In the genomic region with DNA sequence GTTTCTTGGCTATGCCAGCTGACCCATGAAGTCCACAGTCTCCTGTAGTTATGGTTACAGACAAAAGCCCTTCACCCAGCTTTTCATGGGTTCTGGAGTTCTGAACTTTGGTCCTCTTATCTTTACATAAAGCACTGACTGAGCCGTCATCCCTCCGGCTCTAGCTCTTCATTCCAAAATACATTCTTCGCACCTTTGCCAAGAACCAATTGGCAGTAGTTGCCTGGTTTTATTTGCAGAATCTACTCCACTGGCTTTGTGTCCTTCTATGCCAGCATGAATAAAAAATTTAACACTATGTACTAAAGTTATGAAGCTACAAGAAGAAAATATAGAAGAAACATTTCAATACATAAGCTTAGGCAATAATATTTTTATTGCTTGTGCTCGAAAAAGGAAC, we compare ENCODE assay signal across 21 mouse cellular contexts. TPM values are rescaled to one million over a fixed set of nuclear protein-coding genes. Genes with fewer than 3 reads are reported as not detected.
"Had no signal": no experiment of that assay in that cellular context is flagged by ENCODE, and none has a peak within 500 bp of the region (broad histone marks: within the 10 kb centered on the region; RNA-seq: fewer than 3 reads in every experiment).

No protein-coding gene starts in this region.

- H3K4me3 ChIP-seq: layer of hippocampus, adult 2 months; limb, embryonic 10.5 days; limb, embryonic 13.5 days; liver, embryonic 13.5 days; stomach, embryonic 15.5 days had no signal

- H3K36me3 ChIP-seq: limb, embryonic 10.5 days; limb, embryonic 13.5 days; liver, embryonic 13.5 days; stomach, embryonic 15.5 days had no signal

- H3K27ac ChIP-seq: kidney, postnatal 0 days; layer of hippocampus, adult 2 months; limb, embryonic 10.5 days; limb, embryonic 13.5 days; liver, embryonic 13.5 days; stomach, embryonic 15.5 days had no signal

- H3K9ac ChIP-seq: limb, embryonic 13.5 days; liver, embryonic 13.5 days; stomach, embryonic 15.5 days had no signal

- DNase-seq: kidney, postnatal 25 days; layer of hippocampus, adult 9-11 months; liver, embryonic 13.5 days; lung, adult 2 months; lung, postnatal 14 days; lung, postnatal 4 days; midbrain, embryonic 14.5 days; right cerebral cortex, postnatal 25 days; spleen, adult 18-20 months; thymus, adult 18-20 months; thymus, postnatal 36 days had no signal

- H3K4me1 ChIP-seq: limb, embryonic 10.5 days; limb, embryonic 13.5 days; liver, embryonic 13.5 days; stomach, embryonic 15.5 days had no signal

- H3K27me3 ChIP-seq: limb, embryonic 13.5 days; liver, embryonic 13.5 days; stomach, embryonic 15.5 days had no signal

- H3K4me2 ChIP-seq: limb, embryonic 13.5 days; liver, embryonic 13.5 days; midbrain, embryonic 11.5 days; stomach, embryonic 15.5 days had no signal

- H3K9me3 ChIP-seq: limb, embryonic 10.5 days; limb, embryonic 13.5 days; liver, embryonic 13.5 days; stomach, embryonic 15.5 days had no signal

RNA-seq across cellular contexts. Expression of a gene that starts 45.3 kb away (rescaled TPM):
- total RNA-seq: layer of hippocampus, adult 2 months; left cerebral cortex, postnatal 25 days; midbrain, postnatal 0 days had no signal
- polyA plus RNA-seq: kidney, embryonic 14.5 days; kidney, postnatal 0 days; limb, embryonic 10.5 days; liver, adult 2 months; liver, embryonic 13.5 days; midbrain, embryonic 11.5 days had no signal
